Mouse (Mus musculus): ENCODE measurements at regions not wholly inside any gene's neighbourhood (a gene's known extent, or its start where the extent isn't known, plus 50 kb on each side); places are given as distances from the start of the nearest gene placed in this dataset.

DNA sequence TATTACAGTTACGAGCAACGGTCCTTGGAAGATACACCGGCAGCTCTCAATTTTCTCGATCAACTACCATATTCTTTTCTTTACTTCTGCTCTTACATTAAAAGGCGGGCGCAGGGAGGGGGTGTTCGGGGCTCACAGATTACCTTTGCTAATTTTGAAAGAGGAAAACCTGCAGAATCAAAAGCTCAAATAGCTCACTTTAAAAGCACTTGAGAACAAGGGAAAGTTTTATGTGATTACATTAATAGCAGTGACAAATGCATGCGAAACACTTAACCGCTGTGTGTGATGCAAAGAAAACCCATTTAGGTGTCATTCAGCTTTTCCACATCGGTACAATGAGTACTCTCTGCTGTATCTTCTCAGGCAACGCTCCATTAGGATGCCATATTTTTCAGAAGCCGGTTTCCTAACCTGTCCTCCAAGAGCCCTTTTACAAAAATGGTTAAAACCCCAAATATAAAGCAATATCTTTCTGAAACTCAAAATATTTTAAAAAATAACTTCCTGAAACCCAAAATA lies 412.2 kb downstream of the Klf5 start:
- no peak overlapping the region for H3K4me3 ChIP-seq

DNA sequence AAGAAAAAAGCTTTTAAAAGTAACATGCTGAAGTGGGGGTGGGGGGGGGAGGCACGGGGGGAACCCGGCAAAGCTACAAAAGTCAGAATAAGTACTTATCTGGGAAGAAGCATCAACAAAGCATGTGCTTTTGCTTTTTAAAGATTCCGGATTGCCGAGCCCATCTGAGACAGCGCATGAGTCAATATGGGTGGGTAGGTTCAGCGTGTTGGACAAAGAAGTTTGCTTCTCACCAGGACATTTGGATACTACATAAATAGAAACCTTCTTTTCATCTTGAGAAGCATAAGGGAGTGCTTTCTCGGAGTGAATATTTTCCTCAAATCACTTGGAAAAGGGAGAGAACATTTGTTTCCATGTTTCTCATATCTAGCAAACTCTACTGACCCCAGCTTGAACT lies 414.1 kb downstream of the Klf5 start:
- H3K4me2 ChIP-seq (replicated peaks): no peak overlapping the region
- 88% methylated on average over 7 of the region's 7 CpGs for WGBS
- H3K4me3 ChIP-seq: no peak overlapping the region
- H3K27me3 ChIP-seq (replicated peaks): no peaks in the 10 kb centered on the region
- ATAC-seq (ENCODE audit: low FRiP score, low read depth): no peak
- no peak overlapping the region for H3K27ac ChIP-seq
- no peaks in the 10 kb centered on the region for H3K9me3 ChIP-seq
- no peaks in the 10 kb centered on the region for H3K36me3 ChIP-seq
- no peak overlapping the region for H3K9ac ChIP-seq
- no peaks in the 10 kb centered on the region for H3K4me1 ChIP-seq

More for the DNA sequence above, 412.2 kb downstream of the Klf5 start:
- WGBS: 85% methylated on average over 12 of the region's 12 CpGs
- no peaks in the 10 kb centered on the region for H3K4me1 ChIP-seq
- no peaks in the 10 kb centered on the region for H3K27me3 ChIP-seq (replicated peaks)
- no peak overlapping the region for H3K9ac ChIP-seq
- no peak for ATAC-seq (ENCODE audit: low FRiP score, low read depth)
- H3K4me2 ChIP-seq (replicated peaks): no peak overlapping the region
- no peaks in the 10 kb centered on the region for H3K36me3 ChIP-seq
- H3K27ac ChIP-seq: no peak overlapping the region
- H3K9me3 ChIP-seq: no peaks in the 10 kb centered on the region

DNA sequence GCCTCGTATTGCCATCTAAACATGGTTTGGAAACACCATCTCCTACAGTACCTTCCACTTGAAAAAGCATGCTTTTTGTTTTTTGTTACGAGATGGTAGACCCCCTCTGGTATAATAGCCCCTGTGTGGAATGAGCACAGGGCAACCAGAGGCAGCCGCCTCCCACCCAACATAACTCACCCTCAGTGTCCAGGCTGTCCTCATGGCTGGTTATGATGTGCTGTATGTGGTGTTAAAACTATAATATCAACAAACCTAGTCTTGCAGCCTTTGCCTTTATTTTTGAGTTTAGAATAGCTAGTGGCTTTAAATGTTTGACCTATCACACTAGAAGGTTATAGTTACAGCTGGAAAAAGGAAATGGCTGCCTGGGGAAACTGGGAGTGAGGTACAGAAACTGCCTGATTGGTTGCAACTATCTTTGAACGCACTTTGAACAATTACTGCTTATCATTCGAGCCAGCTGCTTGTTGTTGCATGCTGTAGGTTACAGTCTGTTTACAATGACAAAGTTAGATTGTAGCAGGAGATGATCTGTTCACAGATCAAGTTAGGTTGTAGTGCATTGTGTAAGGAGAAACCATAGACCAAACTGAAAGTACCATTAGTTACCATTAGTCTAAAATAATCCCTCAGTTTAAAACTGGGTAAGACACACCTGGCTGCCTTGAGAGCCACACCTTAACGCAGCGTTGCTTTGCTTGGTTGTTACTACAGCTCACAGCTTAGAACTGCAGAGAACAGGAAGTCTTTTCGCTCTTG lies 414.8 kb downstream of the Klf5 start:
- Histone ChIP-seq H3K36me3 (no peaks in the 10 kb centered on the region), H3K27me3 (replicated peaks) (no peaks in the 10 kb centered on the region), H3K9ac (no peak overlapping the region), H3K9me3 (no peaks in the 10 kb centered on the region), H3K4me1 (no peaks in the 10 kb centered on the region), H3K4me3 (no peak overlapping the region), H3K4me2 (replicated peaks) (no peak overlapping the region), H3K27ac (no peak overlapping the region)
- ATAC-seq (ENCODE audit: low FRiP score, low read depth): no peak
- WGBS: 87% methylated on average over 8 of the region's 8 CpGs

DNA sequence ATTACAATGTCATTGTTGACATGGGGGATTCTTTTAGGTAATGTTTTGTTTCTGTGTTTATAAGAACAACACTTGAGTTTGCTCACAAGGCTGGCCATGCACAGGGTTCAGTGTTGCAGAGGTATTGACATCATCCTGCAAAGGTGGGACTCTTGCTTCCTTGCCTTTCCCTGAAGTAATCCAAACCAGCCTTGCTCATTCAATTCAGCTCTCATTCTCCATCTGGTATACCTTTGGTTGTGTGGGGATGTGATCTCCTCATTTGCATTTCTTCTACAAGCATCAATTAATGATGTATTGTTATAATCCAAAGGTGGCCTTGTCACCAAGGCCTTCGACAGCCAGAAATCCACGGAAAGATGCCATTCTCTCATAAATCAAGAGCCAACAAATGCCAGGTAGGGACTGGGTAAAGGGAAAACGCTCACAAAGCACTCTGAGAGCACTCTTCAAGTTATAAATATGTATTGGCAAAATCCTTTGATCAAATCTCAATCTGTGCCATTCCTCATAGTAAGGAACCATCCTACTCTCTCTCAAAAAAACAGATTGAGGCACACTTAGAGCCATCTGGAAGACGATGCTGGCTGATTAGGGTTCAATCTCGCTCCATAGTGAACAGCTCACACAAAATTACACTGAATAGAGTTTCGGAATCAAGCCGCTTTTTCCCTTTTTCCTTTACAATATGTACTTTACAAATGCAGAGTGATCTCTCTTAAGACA lies 435.1 kb downstream of the Klf5 start:
- H3K9me3 ChIP-seq: no peaks in the 10 kb centered on the region
- no peak overlapping the region for H3K4me3 ChIP-seq
- no peak overlapping the region for H3K4me2 ChIP-seq (replicated peaks)
- WGBS: 86% methylated on average over 7 of the region's 7 CpGs
- no peak overlapping the region for H3K9ac ChIP-seq
- ATAC-seq (ENCODE audit: low FRiP score, low read depth): no peak
- no peaks in the 10 kb centered on the region for H3K36me3 ChIP-seq
- H3K27ac ChIP-seq: no peak overlapping the region
- no peaks in the 10 kb centered on the region for H3K27me3 ChIP-seq (replicated peaks)
- no peaks in the 10 kb centered on the region for H3K4me1 ChIP-seq

DNA sequence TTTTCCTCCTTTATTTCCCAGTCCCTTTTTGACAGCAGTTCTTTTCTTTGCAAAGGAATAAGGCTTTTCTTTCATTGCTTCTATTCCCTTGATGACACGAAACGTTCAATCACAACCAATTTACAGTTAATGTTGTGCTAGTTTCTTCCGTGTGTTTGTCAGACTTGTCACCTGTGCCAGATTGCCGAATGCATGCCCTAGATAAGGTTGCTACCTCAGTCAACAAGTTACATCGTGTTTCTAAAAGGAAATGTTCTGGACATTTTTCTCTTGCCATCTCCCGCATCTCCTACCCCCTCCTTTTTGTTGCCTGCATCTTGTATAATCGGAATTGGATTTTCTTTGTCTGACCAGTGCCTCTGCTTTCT lies 435.7 kb downstream of the Klf5 start:
- ATAC-seq (ENCODE audit: low FRiP score, low read depth): no peak
- Histone ChIP-seq H3K9ac (no peak overlapping the region), H3K4me2 (replicated peaks) (no peak overlapping the region), H3K4me3 (no peak overlapping the region), H3K36me3 (no peaks in the 10 kb centered on the region), H3K27ac (no peak overlapping the region), H3K4me1 (no peaks in the 10 kb centered on the region), H3K27me3 (replicated peaks) (no peaks in the 10 kb centered on the region), H3K9me3 (no peaks in the 10 kb centered on the region)
- WGBS: 92% methylated on average over 7 of the region's 7 CpGs

DNA sequence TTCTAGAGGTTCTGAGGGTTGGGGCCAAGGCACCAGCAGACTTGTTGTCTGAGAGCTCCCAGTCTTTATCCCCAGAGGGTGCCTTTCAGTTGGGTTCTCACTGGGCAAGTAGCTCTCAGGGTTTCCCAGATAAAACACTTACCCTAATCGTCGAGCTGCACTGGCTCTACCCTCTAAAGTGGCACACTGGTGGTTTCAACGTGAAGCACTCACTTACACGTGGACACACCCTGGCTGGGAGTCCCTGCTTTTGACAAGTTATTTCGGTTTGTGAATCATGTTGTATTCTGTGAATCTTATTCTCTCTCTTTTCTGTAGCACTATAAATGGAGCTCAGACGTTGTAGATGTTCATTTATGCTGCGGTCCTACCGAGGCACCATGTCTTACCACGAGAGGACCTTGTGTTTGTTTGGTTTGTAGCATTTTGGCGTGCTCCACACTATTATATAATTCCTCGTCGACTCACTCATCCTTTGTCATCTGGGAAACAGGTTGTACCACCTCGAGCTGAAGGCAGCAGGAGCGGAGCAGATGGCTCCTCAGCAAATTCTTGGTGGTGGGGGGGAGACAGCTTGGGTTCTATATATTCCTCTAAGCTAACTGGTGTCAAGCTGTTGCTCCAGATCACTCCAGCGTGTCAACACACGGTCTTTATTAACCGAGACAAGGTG lies 445.3 kb downstream of the Klf5 start:
- no peak overlapping the region for H3K9ac ChIP-seq
- H3K27ac ChIP-seq: no peak overlapping the region
- peaks cover 6% of the 10 kb centered on the region; the same call in 1 of the 2 replicates for H3K4me1 ChIP-seq
- H3K4me3 ChIP-seq: no peak overlapping the region
- no peaks in the 10 kb centered on the region for H3K36me3 ChIP-seq
- no peaks in the 10 kb centered on the region for H3K27me3 ChIP-seq (replicated peaks)
- WGBS: 91% methylated on average over 17 of the region's 17 CpGs
- no peak overlapping the region for H3K4me2 ChIP-seq (replicated peaks)
- no peak for ATAC-seq (ENCODE audit: low FRiP score, low read depth)
- no peaks in the 10 kb centered on the region for H3K9me3 ChIP-seq

DNA sequence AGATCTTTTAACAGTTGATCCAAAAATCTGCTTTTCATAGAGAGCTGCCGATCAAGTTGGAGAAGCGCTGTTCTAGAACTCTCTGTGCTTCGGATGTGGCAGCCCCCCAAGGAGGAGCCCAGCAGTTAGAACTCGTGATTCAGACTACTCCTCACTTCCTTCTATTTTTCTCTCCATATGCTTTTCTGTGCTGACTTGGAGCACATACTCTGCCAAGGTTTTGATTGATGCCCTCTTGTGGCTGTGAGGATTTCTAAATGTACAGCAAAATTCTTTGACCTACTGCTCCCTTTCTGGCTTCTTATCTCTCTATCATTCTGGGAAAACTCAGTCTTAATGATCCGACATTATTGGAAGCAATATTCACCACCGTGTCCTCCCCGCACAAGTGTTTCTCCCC lies 446.7 kb downstream of the Klf5 start:
- Histone ChIP-seq H3K27me3 (replicated peaks) (no peaks in the 10 kb centered on the region), H3K9ac (no peak overlapping the region), H3K9me3 (no peaks in the 10 kb centered on the region), H3K4me3 (no peak overlapping the region), H3K36me3 (no peaks in the 10 kb centered on the region), H3K4me2 (replicated peaks) (no peak overlapping the region), H3K4me1 (peaks cover 6% of the 10 kb centered on the region; the same call in 1 of the 2 replicates), H3K27ac (no peak overlapping the region)
- ATAC-seq (ENCODE audit: low FRiP score, low read depth): no peak
- WGBS: 87% methylated on average over 7 of the region's 7 CpGs

DNA sequence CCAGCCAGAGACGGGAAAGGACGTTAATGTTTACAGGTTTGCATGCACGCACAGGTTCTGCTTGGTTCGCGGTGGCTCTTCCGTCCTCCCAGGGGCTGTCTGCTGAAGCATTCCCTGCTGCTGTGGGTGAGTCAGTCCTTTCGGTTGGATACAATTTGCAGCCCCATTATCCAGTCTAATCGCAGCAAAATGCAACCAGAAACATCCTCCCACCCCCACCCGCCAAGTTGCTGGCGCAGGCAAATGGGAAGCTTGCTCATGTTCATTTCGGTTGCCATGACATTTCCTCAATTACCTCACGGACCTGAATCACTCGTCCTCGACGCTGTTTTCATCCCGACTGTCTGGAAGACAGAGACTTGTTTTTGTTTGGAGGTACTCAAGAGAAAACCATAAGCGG lies 449.7 kb downstream of the Klf5 start:
- Histone ChIP-seq H3K27me3 (replicated peaks) (no peaks in the 10 kb centered on the region), H3K9ac (no peak overlapping the region), H3K27ac (peak overlapping the region; percentile 9; the same call in 1 of the 2 replicates), H3K4me3 (no peak overlapping the region), H3K4me2 (replicated peaks) (peak overlapping the region; percentile 28), H3K4me1 (peaks cover 6% of the 10 kb centered on the region; the same call in 1 of the 2 replicates), H3K36me3 (no peaks in the 10 kb centered on the region), H3K9me3 (no peaks in the 10 kb centered on the region)
- WGBS: 55% methylated on average over 17 of the region's 17 CpGs
- peak; percentile 75 for ATAC-seq (ENCODE audit: low FRiP score, low read depth)

DNA sequence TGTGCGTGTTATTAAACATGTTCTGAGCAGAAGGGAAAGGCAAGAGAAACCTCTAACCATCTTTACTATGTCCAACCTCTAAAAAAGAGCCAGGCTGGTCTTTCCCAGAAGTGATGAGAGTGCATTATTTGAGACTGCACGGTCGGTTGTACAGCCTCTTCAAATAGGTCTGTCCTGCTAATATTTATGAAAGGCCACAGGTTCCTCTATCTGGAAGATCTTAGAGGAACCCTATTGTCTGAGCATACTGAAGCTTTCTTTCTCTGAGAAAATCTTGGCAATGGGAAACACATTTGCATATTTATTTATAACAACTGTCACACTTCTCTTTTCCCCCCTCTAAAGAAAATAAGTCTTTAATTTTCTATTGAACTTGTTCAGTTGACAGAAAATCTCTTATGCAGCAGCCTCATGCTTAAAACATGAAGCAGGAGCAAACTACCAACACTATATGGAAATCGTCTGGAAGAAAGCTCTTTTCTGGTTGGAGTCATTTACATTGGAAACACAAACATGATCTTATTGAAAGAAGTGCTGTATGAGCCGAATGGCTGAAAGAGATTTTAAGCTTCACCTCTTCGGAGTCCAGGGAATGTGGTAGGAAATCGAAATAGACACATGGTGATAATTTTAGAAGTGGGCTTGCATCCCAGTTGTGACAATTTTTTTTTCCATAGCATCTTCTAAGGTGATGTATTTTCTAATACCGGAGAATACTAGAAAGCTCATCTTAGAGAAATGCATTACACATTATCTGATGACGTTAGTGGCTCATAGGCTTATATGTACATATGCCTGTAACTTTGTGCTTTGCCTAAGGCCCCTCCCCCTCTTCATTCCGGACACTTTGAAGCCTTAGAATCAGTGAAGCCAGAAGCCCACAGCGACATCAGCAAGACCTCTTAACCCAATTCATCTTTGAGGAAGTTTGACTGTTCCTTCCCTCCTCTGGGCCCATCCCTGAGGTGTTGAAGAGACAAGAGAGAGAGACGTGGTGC lies 451.1 kb downstream of the Klf5 start:
- H3K27ac ChIP-seq: no peak overlapping the region
- no peak overlapping the region for H3K4me2 ChIP-seq (replicated peaks)
- H3K9ac ChIP-seq: no peak overlapping the region
- peak; percentile 33; the same call in 1 of the 2 replicates for ATAC-seq (ENCODE audit: low FRiP score, low read depth)
- WGBS: 43% methylated on average over 12 of the region's 12 CpGs
- no peaks in the 10 kb centered on the region for H3K36me3 ChIP-seq
- H3K27me3 ChIP-seq (replicated peaks): no peaks in the 10 kb centered on the region
- H3K4me3 ChIP-seq: no peak overlapping the region
- H3K4me1 ChIP-seq: peaks cover 6% of the 10 kb centered on the region; the same call in 1 of the 2 replicates
- H3K9me3 ChIP-seq: no peaks in the 10 kb centered on the region

DNA sequence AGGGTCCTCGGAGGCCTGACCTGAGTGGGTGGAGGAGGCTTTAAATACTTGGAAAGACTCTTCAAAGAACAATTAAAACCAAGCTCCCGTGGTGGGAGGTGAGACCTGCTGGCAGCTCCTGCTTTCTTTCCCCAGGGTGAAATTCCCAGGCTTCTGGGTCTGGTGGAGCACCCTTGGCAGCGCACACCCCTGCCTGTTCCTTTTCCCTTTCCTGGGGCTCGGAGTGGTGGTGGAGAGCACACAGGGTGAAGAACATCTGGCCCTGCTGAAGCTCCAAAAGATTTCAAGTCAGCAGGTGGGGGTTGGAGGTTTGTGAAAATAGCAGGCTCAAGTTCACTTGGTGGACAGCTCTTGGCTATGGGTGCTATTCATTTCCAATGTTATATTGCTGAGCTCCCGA lies 459.6 kb downstream of the Klf5 start:
- no peak for ATAC-seq (ENCODE audit: low FRiP score, low read depth)
- H3K4me2 ChIP-seq (replicated peaks): no peak overlapping the region
- 64% methylated on average over 5 of the region's 5 CpGs for WGBS
- H3K9ac ChIP-seq: no peak overlapping the region
- no peaks in the 10 kb centered on the region for H3K36me3 ChIP-seq
- no peaks in the 10 kb centered on the region for H3K4me1 ChIP-seq
- H3K4me3 ChIP-seq: no peak overlapping the region
- H3K9me3 ChIP-seq: no peaks in the 10 kb centered on the region
- H3K27ac ChIP-seq: no peak overlapping the region
- no peaks in the 10 kb centered on the region for H3K27me3 ChIP-seq (replicated peaks)

DNA sequence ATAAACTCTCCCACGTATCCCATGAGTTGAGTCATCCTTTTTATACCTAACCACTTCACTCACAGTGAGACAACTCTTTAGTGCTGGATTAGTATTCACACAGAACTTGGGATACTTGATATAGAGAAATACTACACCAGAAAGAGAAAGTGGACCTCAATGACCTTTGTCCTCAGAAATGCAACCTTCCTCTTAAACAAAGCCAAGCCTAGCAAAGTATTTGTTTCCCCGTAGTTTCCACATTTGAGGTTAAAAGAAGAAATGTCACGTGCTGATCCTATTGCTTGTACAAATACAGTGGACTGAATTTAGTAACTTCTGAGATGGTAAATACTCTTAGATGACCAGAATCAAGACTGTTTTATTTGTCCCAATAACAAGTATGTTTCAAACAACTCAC lies 464.8 kb downstream of the Klf5 start:
- Histone ChIP-seq H3K9me3 (no peaks in the 10 kb centered on the region), H3K4me1 (no peaks in the 10 kb centered on the region), H3K9ac (no peak overlapping the region), H3K4me3 (no peak overlapping the region), H3K27ac (no peak overlapping the region), H3K36me3 (no peaks in the 10 kb centered on the region), H3K4me2 (replicated peaks) (no peak overlapping the region), H3K27me3 (replicated peaks) (no peaks in the 10 kb centered on the region)
- 84% methylated on average over 3 of the region's 3 CpGs for WGBS
- ATAC-seq (ENCODE audit: low FRiP score, low read depth): no peak

Data from neural tube, embryonic 12.5 days (tissue).